Mouse (Mus musculus) ZHBTc4 (cell line): ENCODE data around the gene Rundc1.
A peak's percentile ranks its signal among the peaks of the same experiment; 100 is the strongest.
"Not testable (repeated sequence)": the region's sequence is repeated elsewhere in the genome, so short reads cannot be mapped to it uniquely, and the experiment has no call there.

Experiments
- DNase-seq: peaks from one replicate; pipeline ENCODE4 v3.0.0-alpha.2; 2011; ENCODE audit warnings: low read depth, low spot score

Rundc1 gene

GRCm38 (mm10) chr11:101442760-101443159 lies 17.9 kb downstream of the Rundc1 start:
- DNase-seq: no peak

- peak; percentile 66 for DNase-seq
Measured at GRCm38 (mm10) chr11:101446319-101446718, 21.4 kb downstream of the Rundc1 start.

DNA sequence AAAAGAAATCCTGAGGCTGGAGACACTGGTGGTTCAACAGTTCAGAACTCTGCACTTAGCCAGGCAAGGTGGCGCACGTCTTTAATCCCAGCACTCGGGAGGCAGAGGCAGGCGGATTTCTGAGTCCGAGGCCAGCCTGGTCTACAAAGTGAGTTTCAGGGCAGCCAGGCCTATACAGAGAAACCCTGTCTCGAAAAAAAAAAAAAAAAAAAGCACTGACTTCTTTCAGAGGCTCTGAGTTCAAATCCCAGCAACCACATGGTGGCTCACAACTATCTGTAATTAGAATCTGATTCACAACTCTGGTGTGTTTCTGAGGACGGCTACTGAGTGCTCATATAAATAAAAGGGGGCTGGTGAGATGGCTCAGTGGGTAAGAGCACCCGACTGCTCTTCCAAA lies 22.0 kb downstream of the Rundc1 start:
- not testable (repeated sequence) for DNase-seq

- DNase-seq: no peak
Measured at GRCm38 (mm10) chr11:101447786-101448185, 22.9 kb downstream of the Rundc1 start.

DNA sequence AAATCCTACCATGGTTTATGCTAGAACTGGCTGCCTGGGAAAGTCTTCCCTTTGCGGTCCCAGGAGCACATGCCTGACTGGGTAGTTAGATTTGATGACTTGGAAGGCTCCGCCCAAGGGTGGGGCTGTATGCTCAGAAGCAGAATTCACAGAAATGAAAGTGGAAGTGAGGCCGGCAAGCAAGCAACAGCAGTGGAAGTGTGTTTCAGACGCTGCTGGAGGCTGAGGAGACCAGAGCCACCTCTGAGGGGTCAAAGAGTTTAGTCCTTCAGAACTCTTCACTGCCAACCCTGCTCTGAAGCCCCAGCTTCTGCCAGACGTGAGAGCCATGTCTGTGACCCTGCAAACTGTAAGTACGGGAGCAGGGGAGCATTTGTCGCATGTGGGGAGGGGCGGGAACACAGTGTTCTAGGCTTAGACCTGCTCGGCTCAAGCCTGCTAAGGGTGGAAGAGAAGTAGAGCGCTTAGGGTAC lies 23.4 kb downstream of the Rundc1 start, which contains the start of gene Ifi35:
TSS of gene Ifi35 (plus strand) at position 134 of the 473 bp plus-strand sequence.
- peak; percentile 86 for DNase-seq

DNA sequence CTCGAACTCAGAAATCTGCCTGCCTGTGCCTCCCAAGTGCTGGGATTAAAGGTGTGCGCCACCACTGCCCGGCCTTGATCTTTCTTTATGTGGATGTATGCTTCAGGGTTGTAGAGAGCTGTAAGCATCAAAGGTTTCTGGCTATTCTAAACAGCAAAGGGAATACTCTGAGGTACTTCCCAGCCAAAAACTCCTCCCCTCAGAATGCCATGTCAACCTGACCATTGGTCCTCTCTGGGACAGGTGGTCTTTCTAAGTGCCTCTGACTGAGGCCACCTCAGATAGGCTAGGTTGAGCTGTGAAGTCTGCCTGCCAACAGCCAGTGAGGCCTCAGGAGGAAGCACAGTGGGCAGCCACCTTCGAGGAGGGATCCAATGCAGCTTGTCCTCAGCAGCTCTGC lies 24.0 kb downstream of the Rundc1 start:
- DNase-seq: no peak

DNA sequence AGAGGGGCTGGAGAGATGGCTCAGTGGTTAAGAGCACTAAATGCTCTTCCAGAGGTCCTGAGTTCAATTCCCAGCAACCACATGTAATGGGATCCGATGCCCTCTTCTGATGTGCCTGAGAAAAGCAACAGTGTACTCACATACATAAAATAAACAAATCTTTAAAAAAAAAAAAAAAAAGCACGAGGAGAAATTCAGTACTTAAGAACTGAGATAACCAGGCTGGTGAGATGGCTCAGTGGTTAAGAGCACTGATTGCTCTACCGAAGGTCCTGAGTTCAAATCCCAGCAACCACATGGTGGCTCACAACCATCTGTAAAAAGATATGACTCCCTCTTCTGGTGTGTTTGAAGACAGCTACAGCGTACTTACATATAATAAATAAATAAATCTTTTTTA lies 24.7 kb downstream of the Rundc1 start:
- DNase-seq: not testable (repeated sequence)

DNA sequence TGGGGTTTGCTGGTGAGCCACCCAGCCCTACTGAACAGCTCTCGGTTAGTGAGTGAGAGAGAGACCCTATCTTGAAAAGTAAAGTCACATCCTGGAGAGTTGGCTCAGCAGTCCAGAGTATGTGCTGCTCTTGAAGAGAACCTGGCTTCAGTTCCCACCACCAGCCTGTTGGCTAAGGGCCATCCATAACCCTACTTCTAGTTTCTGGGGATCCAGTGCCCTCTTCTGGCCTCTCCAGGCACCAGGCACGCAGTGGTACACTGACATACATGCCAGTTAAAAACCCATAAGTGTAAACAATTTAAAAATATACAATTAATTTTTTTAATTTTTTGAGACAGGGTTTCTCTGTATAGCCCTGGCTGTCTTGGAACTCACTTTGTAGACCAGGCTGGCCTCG lies 25.5 kb downstream of the Rundc1 start:
- peak; percentile 56 for DNase-seq

- DNase-seq: no peak
Measured at GRCm38 (mm10) chr11:101451536-101451935, 26.7 kb downstream of the Rundc1 start.

GRCm38 (mm10) chr11:101452093-101452774 lies 27.3 kb downstream of the Rundc1 start:
- no peak for DNase-seq

GRCm38 (mm10) chr11:101454702-101455101 lies 29.8 kb downstream of the Rundc1 start:
- DNase-seq: no peak

DNA sequence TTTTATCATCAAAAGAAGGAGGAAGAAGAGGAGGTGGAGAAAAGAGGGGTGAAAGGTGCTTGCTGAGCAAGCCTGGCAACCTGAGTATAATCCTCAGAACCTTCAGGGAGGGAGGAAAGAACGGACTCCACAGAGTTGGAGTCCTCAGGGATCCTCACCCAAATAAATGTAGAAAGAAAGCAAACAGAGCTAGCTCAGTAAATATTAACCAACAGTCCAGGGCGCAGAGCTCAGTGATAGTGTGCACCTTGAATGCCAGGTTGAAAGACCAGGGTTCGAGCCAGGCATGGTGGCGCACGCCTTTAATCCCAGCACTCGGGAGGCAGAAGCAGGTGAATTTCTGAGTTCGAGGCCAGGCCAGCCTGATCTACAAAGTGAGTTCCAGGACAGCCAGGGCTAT lies 30.7 kb downstream of the Rundc1 start:
- no peak for DNase-seq

- no peak for DNase-seq
Measured at GRCm38 (mm10) chr11:101457631-101458030, 32.7 kb downstream of the Rundc1 start.

DNA sequence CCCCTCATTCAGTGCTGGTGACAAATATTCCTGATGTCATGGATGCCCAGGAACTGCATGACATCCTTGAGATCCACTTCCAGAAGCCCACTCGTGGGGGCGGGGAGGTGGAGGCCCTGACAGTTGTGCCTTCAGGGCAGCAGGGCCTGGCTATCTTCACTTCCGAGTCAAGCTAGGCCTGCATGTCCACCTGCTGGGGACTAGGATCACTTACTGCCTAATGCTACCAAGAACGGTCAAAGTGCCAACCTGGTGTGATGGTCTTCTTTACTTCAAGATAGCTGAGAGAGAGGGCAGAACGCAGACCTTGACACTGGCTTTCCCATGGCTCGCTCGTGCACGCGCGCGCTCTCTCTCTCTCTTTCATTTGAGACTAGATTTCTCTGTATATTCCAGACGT lies 33.3 kb downstream of the Rundc1 start:
- DNase-seq: no peak

DNA sequence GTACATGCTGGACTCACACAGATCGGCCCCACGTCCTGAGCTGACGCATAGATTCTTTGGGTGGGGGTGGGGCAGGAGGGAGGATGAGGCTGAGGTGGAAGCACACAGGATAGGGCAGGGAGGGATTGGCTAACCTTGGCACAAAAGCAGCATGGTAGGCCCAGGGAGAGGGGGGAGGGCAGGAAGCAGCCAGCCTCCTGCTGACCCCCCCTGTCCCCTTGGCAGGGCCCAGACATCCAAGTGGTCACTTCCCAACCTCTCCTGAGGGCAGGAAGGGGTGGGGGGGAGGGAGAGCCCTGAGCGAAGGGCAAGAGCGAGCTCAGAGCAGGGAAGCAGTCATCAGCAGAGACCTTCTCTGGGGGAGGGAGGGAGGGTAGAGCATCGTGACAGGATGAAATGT lies 34.8 kb downstream of the Rundc1 start:
- DNase-seq: no peak

GRCm38 (mm10) chr11:101460321-101460720 lies 35.4 kb downstream of the Rundc1 start:
- no peak for DNase-seq

DNA sequence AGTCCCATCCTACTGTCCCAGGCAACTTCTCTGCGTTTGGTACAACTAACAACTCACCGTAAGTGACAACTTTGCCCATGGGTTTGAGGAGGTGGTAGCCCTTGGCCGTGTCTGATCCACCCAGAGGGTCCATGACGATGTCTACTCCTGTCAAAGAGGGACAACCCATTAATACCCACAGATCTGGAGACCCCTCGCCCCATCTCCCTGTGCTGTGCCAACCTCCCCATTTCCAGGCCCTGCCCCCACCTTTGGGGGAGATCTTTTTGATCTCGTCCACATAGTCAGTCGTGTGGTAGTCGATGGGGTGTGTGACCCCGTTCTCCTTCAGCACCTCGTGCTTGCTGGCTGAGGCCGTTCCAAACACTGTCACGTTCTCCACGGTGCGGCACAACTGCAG lies 37.3 kb downstream of the Rundc1 start:
- no peak for DNase-seq

DNA sequence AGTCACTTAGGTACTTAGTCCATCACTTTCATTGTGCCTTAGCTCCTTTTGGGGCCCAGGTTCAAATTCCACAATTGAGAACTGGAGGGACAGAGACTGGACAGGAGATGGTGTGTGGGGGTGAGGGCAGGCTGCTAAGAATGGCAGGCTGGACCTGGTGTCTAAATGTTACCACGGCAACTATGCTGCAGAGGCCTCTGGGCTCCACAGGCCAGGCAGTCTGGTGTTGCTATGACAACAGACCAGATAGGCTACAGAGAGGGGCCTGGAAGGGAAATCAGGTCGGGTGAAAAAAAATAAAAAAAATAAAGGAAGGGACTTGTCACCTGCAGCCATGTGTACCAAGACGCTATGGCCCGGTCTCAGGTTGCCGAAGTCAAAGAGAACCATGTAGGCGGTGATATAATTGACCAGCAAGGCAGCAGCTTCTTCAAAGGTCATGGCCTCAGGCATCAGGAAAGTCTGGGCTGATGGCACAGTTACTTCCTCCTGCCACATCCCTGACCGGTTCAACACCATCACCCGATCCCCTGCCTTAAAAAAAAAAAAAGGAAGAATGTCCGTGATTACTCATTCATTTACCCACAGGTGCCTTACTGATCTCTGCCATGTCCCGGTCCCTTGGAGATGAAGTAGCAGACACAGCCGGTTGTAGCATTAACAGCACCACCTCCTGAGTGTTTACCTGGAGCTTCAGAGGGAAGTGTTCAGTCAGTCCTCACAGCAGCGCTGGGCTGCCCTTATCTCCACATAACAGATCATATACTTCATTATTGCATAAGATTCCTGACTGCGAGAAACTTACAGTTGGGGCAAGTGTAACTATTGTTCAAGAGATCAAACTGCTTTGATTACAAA lies 37.9 kb downstream of the Rundc1 start:
- no peak for DNase-seq

DNA sequence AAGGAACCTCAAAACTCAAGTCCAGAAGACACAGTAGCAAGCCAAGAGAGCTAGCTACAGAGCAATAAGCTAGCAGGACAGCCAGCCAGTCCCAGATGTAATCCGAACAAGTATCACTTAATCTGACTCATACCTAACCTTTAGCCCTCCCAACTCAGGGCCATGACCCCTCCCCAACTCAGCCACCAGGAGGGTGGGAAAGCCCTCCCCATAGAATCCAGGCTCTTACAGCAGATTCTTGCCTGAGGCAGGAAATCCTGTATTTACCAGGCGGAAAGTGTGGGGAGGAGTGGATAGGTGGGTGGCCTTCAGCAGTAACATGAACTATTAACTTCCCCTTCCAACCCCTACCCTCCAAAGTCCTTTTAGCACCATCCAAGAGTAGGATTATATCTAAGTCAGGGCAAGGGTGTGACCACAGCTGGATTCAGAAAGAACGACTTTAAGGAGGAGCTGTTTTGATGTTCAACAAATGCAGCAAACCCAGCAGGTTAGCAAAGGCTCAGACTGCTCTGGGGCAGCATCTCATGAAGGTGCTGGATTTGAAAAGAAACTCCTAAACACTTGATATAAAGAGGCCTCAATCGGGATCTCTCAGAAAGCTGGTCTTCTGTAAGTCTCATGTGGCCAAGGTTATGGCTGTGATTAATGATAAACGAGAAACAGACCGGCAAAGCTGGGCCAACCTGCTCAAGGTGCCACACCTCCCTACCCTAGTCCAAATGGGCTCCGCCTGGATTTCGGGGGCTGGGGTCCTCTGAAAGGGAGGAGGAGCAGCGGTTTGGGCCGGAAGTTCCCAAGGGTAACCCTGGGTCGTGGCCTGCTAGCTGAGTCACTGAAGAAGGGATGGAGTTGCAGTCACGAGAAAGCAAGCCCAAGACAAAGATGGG lies 39.6 kb downstream of the Rundc1 start, which contains the start of gene Rnd2:
TSS of gene Rnd2 (plus strand) at position 789 of the 890 bp plus-strand sequence.
- DNase-seq: peak; percentile 68

DNA sequence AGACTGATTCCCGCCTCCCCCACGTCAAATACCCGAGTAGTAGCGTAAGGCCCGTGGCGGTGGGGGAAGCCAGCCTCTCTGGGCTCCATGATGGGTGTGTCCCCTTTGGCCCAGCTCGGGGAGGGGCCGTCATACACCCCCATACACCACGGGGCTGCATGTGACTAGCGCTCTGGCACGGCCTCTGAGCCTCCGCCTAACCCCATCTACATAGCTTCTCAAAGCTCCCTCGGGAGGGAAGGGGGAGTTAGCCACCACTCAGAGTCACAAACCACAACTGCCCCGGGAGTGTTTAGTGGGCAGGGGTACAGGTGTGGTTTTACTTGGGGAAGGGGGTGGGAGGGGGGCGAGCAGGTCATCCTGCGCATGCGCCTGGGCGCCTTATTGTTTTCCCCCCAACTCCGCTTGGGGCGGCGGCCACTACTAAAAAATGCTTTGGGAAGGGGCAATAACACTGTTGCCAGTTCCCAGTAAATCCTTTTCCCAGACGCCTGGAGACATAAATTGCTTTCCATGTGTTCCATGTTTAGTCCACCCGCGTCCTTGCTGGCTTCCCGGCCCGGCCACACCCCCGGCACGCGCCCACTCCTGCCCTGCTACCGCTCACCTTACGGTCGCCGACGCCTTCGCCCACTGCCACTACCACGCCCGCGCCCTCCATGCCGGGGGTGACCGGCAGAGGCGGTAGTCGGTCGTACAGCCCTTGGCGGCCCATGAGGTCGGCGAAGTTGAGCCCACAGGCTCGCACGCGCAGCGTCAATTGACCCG lies 40.4 kb downstream of the Rundc1 start:
- DNase-seq: peak; percentile 88
